Mouse (Mus musculus): ENCODE data around the gene 3110082I17Rik. TPM values are rescaled to one million over a fixed set of nuclear protein-coding genes. Genes with fewer than 3 reads are reported as not detected.
"Not testable (repeated sequence)": the region's sequence is repeated elsewhere in the genome, so short reads cannot be mapped to it uniquely, and the experiment has no call there.

Gene 3110082I17Rik
- total RNA-seq, 2 experiments from 2014 or later = 11.9 to 12.3 TPM

DNA sequence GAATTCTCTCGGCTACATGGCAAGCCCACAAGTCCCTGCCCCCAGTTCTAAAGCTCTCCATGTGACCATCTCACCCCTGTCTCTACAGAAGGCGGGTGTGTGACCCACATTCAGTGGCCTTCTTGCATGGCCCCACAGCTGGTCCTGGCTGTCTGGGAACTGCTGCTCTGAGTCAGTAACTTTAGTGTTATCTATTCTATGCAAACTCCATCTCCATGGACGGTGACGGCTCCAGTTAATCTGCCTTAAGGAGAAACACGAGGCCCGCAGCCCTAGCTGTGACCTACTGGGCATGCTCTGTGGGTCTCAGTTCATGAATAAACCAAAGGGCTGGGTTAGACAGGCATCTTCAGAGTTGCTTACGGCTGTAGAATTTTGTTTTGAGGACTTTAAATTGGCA lies 65.9 kb downstream of the 3110082I17Rik start:
- no peak for DNase-seq

DNA sequence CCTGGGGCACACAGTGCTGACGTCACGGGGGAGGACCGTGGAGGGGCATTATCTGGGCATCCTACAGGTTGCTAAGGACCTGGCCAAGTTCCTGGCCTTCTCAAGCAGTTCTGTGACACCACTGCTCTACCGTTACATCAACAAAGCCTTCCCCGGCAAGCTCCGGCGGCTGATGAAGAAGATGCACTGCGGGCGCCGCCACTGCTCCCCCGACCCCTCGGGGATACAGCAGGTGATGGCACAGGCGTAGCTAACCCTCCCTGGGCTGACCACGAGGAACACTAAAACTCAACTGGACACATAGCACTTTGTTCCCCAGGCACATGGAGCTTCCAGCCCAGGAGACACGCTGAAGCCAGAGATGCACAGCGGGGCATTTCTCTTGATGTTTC lies 67.1 kb downstream of the 3110082I17Rik start:
- no peak for DNase-seq

DNA sequence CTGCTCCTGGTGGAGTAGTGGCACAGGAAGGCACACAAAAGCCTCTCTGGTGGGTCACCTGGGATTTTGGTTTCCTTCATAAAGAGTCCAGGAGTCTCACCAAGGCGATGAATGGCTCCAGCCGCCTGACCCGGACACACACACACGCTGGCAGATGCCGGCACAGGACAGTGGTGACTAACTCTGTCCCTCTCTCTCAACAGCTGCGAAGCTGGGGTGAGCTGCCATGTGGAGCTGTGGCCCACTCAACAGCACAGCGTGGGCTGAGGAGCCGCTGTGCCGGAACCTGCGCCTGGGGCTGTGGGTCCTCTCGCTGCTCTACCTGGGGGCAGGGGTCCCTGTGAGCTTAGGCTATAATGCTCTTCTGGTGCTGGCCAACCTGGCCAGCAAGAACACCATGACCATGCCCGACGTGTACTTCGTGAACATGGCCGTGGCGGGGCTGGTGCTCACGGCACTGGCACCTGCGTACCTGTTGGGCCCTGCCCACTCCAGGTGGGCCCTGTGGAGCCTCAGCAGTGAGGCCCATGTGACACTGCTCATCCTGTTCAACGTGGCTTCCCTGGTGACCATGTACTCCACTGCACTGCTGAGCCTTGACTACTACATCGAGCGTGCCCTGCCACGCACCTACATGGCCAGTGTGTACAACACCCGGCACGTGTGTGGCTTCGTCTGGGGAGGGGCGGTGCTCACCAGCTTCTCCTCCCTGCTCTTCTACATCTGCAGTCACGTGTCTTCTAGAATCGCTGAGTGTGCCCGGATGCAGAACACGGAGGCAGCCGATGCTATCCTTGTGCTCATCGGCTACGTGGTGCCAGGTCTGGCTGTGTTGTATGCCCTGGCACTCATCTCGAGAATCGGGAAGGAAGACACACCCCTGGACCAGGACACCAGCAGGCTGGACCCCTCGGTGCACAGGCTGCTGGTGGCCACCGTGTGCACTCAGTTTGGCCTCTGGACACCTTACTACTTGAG lies 67.8 kb downstream of the 3110082I17Rik start:
- no peak for DNase-seq

DNA sequence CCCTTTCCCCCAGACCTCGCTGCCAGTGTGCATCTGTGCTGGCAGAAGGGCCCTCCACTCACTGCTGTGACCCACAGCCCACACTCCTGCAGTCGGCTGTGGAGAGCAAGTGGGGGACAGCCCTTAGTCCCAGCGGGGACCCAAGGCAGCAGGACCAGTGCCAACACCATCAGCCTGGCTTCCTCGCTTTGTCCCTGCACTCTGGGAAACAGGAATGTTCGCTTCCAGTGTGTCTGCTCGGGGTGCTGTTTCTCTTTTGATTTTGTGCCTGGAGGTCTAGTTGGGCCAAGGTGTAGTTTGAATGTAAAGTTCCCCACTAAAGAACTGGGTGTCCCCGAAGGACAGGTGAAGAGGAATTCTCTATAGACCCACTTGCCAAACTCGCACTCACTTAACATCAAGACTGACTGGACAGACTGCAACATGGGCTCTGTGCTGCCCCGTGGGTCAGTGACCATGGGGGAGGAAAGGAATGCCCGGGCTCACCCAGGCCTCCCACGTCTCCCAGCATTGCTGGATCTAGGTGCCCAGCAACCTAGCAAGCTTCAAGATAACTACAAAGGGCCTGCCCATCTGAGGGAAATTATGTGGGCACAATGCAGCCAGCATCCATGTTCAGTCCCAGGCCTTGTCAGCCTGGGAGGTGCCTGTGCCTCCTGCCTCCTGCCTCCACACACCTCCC lies 68.9 kb downstream of the 3110082I17Rik start:
- no peak for DNase-seq

DNA sequence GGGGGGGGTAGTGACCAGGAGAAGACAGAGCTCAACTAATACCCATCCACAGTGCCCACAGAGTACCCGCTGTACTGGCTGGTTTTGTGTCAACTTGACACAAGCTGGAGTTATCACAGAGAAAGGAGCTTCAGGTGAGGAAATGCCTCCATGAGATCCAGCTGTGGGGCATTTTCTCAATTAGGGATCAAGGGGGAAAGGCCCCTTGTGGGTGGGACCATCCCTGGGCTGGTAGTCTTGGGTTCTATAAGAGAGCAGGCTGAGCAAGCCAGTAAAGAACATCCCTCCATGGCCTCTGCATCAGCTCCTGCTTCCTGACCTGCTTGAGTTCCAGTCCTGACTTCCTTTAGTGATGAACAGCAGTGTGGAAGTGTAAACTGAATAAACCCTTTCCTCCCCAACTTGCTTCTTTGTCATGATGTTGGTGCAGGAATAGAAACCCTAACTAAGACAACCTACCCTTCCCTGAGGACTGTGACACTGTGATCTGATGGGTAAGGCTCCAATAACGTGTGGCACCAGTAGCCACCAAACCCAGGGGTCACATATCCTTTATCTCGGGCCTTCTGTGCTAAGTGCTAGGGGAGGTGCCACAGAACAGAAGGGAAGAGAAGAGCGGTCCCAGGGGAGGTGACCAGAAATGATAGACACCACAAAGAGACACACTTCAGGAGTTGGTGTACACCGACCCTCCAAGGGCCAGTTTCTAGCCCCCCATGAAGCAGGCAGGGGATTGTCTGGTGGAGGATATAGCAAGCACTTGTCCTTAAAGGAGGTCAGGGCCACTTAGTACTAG lies 69.8 kb downstream of the 3110082I17Rik start:
- DNase-seq = not testable (repeated sequence)

DNA sequence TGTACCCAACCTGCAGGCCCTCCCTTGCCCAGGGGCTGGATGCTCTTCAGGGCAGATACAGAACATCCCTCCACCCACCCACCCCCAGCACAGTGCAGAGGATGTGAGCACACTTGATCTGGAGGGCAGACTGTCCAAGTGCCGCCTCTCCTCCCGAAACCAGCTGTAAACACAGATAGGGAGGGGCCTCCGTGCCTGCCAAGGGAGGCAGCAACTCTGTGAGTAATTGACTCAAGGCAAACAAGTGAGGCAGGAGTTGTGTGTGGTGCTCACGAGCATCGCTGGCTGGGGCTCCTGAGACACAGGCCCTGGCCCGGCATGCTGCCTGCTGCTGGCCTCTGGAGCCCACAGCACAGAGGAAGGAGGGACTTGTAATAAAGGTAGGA lies 70.7 kb downstream of the 3110082I17Rik start:
- DNase-seq = peak; percentile 78 to 79

DNA sequence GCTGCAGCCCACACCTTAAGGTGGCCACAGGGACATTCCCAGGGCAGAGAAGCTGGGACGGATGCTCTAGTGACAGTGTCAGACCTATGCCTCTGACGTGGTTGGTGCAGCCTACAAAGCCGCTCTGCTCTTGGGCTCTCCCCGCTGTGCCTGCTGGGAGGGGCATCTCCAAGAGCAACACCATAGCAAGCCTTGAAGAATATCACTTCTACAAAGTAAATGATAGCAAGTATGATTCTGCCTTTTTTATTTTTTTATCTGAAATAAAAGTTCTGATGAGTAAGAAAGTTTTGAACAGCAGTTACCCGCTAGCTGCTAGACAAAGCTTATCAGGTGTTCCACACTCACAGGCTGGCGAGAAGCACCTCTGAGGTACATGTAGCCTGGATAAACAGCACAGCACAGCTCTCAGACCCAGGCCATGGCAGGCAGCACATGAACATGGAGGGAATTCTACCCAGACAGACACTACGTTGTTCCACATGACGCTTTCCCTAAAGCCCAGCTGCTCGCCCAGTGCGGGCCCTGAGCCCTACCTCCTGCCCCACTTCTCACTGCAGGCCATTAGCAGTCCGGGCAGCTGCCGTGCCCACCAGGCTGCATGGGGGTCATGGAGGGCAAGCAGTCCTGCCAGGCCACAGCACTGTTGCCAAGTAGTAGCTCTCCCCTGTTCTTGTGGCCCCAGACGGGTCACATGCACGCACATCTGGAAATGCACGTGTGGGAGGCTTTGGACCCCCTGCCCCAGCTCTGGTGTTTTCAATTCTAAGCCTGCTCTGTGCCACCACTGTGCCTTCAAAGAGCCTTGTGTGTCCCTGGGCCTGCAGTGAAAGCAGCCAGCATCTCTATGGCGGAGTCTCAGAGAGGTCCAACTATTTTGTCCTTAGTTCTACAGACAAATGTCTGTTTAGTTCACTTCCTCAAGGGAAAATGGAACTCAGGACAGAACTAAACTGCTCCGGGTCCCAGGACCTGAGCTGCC lies 71.3 kb downstream of the 3110082I17Rik start:
- no peak for DNase-seq

DNA sequence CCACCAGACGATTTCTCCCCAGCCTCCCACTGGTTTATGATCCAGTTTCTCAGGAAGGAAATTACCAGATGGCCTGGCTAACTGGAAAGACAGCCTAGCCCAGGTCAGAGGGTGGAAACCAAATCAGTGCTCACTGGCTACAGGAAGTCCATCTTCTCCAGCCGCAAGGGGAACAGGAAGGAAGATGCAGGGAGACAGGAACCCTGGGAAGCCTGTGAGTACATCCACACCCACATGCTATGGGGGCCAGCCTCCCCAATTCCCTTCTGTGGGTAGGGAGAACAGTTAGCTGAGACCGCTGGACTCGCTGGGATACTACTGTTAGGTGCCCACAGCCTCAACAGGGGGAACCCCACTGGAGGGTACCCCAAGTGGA lies 72.1 kb downstream of the 3110082I17Rik start:
- no peak for DNase-seq

DNA sequence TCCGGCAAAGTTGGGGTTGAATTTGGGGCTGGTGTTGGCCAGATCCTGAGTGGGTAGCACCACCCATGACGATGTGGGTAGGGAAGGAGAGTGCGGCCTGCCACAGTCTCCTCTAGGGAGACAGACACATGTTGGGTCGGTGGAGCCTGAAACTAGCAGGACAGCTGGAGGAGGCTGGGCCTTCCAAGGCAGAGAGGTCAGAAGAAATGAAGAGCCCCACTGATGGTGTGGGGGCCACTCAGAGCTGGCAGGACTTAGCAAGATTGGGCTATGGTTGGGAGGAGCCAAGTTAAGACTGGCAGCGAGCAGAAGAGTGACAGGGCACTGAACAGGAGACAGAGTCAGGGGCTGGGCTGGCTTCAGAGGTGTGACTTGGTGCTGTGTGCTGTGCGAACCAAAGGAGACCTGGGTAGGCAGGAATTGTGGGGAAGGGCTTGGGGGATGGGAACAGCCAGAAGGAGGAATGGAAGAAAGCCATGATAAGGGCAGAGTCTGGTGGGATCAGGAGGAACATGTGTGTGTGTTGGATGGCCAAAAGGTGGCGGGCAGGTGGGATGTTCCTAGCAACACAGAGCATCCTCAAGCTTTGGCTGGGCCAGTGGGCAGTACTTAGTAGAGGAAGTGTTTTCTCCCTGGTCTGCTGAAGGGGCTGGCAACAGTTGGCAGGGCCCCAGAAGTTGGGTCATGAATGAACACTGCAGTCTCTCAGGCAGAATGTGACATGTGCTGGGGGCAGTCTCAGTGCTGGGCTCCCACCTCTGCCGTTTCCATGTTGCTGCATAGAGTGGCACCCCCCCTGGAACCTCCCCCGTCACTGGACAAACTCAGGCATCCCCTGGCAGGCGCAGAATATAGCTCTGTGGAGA lies 72.8 kb downstream of the 3110082I17Rik start:
- peak in 1 of 2 experiments; percentile 43 for DNase-seq

DNA sequence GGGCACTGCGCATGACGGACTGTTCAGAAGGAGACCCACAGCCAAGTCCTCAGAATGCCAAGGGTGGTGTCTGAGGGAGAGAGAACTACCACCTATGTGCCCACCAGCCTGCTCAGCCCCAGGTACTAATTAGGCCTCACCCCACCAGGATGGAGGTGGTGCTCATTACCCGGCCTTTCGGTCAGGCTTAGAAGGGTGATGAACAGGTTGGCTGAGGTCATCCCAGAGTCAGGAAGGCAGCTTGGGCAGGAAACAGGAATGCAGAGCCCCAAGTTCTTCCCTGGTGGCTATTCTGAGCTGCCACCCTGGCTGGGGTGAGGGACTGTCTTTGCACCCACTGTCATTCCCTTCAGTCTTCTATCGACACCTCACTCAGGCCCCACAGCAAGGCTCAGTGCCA lies 74.3 kb downstream of the 3110082I17Rik start:
- DNase-seq = no peak

DNA sequence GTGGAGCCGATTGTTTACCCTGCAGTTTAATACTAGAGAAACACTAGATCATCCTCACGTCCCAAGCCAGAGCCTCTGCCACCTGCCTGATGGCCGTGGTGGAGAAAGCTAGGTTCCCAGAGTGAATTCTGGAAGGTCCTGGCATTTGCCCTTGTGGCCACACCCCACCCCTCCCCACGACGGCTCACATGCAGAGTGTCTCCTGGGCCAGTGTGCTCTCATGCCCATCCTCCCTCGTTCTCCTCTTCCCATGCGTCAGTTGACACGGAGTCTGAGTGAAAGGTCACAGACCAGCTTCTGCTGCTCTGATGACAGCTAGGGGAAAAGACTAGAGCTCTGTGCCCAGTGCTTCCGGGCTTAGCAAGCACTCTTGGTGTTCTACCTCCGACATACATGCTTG lies 75.8 kb downstream of the 3110082I17Rik start:
- DNase-seq = peak; percentile 62 to 78

DNA sequence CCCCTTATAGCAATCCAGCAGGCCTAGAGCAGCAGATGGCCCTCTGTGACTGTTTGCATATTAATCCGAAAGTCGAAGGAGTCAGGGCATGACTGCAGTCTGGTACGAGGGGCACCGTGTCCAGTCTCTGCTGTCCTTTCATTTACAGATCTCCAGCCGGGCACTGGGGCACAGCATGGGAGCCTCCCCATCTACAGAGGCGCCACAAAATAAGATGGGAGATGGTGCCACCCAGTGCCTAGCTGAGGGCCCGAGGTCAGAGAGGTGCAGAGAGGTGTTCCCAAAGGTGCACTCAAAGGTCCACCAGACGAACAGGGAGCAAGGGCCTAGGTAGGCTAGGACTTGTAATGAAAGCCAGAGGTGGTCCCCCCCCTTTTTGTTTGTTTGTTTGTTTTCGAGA lies 77.1 kb downstream of the 3110082I17Rik start:
- DNase-seq = no peak

DNA sequence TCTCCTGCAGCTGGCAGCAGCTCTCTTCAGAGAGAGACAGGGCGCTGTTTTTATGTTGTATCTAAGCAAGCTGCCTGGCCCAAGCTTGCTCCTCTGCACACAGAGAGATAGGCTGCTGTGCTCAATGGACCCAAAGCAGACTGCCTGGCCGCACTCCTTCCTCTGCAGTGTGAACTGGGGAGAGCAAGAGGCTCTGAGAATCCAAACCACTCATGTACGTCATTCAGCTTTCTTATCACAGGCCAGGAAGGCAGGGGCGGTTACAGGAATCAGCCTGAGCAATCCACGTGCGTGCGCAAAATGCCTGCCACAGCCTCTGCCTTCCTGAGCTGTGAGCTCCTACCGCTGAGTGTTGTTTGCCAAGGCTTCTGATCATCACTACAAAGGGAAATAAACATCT lies 77.6 kb downstream of the 3110082I17Rik start:
- peak; percentile 52 to 66 for DNase-seq

DNA sequence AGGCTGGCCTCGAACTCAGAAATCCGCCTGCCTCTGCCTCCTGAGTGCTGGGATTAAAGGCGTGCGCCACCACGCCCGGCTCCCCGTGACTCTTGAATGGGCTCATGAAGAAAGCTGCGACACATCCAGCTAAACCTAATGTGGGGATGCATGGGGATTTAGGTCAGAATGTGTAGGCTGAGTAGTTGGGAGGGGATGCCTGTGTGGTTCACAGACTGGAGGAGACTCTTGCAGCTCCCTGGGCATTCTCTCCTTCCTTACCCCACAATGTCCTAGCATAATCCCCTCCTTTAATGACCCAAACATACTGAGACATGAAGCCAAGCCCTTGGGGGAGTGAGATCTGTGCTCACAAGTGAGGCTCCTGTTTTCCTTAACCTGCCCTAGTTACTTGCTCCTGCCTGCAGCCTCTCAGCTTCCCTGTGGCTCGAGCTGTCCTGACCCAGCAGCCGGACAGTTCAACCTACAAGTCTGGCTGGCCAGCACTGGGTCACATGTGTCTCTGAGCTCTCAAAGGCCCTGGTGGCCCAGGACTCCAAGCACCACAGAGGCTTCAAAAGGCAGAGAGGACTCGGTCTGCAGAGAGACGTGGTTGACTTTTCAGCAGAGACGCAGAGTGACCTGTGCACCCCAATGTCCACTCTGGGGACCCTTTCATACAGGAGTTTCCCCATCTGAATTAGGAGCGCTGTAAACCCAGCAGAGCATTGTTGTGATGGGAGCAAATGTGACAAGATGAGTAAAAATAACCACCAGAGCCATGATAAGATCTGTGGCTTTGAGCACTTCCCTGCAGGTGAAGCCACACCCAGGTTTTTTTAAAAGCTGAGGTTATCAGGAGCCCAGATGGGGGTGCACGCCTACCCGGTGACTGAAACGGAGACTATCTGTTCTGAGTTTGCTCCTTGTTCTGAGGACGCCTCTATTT lies 78.5 kb downstream of the 3110082I17Rik start:
- DNase-seq = no peak

DNA sequence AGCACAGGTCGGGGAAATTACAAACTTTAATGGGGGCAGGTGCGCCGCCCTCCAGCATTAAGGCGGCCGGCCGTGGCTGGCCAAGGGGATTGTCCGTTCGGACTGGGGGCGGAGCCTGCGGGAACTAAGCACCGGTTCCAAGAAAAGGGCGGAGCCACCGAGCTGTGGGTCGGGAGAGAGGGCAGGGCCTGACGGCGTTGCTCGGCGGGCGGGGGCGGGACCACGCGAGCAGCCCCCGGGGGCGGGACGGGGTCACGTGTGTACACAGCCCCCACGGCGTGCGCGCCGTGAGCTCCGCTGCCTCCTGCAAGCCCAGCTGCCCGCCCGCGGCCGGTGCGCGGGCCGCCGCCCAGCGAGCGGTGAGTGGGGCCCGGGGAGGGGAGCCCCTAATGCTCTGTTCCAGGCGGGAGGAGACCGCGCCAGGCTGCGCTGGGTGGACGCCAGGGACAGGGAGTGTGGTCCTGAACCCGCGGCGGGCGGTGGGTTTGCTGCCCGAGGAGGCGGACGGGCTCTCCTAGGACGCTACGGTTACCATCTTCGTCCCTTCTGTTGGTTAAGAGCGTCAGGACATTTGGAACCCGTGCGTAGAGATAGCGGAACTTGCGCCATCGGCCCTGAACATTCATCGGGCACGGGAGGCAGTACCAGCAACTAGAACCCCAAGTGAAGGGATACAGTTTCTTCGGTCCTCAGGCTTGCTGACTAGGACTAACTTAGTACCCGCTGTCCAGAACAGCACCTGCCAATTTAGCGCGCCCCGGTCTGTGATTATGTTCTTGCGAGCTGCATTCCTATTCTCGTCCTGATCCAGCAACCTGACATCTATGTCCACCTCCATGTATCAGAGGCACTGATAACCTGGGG lies 79.7 kb downstream of the 3110082I17Rik start:
- DNase-seq = peak; percentile 98 to 99

DNA sequence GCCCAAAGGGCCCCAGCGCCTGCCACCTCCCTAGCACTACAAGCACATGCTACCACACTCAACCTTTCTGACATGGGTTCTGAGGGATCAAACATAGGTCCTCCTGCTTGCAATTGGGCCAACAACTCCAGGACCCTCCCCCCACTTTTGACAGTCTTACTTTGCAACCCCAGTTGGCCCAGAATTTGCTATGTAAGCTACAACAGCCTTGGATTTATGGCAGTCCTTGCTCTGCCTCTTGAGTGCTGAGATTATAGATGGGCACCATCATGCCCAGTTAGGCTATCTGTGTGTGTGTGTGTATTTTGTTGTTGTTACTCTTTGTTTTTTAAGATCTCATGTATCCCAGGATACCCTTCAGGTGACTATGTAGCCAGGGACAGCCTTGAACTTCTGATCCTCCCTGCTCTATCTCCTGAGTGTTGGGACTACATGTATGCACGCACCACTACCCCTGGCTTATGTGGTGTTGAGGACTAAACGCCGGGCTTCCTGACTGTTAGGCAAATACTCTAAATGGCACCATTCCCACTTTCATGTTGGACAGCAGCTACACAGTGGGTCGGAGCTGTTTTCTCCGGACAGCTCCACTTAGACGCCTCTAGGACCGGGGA lies 80.4 kb downstream of the 3110082I17Rik start:
- DNase-seq = no peak

DNA sequence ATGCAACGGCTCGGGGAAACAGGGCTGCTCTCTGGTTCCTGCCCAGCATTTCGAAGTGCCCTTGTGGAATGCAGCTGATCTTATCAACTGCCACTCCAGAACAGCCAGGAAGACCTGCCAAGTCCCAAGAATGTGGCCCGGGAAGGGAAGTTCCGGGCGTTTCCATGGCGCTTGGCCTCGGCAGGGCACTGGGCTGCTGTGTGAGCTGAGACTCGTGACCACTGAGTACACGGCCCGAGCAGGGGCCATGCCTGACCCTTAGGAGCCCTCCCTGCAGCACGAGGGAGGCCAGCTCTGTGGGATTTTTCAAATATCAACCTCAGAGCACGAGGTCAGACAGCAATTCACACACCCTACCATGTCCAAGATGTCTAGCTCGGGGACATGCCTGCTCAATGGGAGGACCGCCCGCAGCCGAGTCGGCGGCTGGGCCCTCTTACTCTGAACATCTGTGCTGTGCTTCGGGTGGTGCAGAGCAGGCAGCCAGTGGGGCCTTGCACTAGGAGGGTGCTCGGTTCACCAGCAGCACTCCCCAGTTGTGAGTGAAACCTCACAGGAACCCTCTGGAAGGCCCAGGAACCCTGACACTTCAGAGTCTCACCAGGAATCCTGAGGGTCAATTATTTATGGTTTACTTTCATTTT lies 81.2 kb downstream of the 3110082I17Rik start:
- peak; percentile 86 to 87 for DNase-seq

Measured in adrenal gland, postnatal 36 days (tissue).